Mouse (Mus musculus) kidney, adult 2 months (tissue): ENCODE measurements around the gene Usp6nl. TPM values are rescaled to one million over a fixed set of nuclear protein-coding genes. Genes with fewer than 3 reads are reported as not detected.

Experiments
- DNase-seq: peaks from one replicate; pipeline ENCODE4 v3.0.0; 2021
- H3K27ac ChIP-seq: fragments of 200-500 bp; 2 replicates; pipeline ENCODE4 v1.5.1; 2012; ENCODE audit warnings: low read depth, low read length, control low read depth, inconsistent platforms; ENCODE audit not compliant: insufficient read depth
- H3K27me3 ChIP-seq: fragments of 200-500 bp; replicated peaks from 2 replicates; pipeline ENCODE4 v1.6.1; 2012; ENCODE audit warnings: mild to moderate bottlenecking, moderate library complexity, low read length, inconsistent platforms; ENCODE audit not compliant: control insufficient read depth, insufficient read depth
- H3K36me3 ChIP-seq: fragments of 200-500 bp; 2 replicates; pipeline ENCODE4 v1.6.1; 2012; ENCODE audit warnings: mild to moderate bottlenecking, moderate library complexity, low read length, inconsistent platforms; ENCODE audit not compliant: control insufficient read depth, insufficient read depth
- H3K4me1 ChIP-seq: fragments of 200-500 bp; 2 replicates; pipeline ENCODE4 v1.6.1; 2011; ENCODE audit warnings: low read length; ENCODE audit not compliant: control insufficient read depth, insufficient read depth
- H3K4me3 ChIP-seq: fragments of 200-500 bp; 2 replicates; pipeline ENCODE4 v1.5.1; 2011; ENCODE audit warnings: mild to moderate bottlenecking, low read depth, low read length, control low read depth; ENCODE audit not compliant: insufficient read depth
- CTCF ChIP-seq: fragments of 200-500 bp; conservative IDR thresholded peaks from 2 replicates; pipeline ENCODE4 v1.5.1; 2011; ENCODE audit warnings: low read depth, mild to moderate bottlenecking, control low read depth, low read length, moderate library complexity, mixed read lengths; ENCODE audit not compliant: insufficient read depth, insufficient read length
- POLR2A ChIP-seq: fragments of 200-500 bp; IDR thresholded peaks from one replicate; pipeline ENCODE4 v1.6.1; 2011; ENCODE audit warnings: low read depth, low read length, control low read depth
- WGBS: fragments of 180-500 bp; shearing (Covaris S2); methylation state at CpG from one replicate; pipeline ENCODE4 v1.1.7; 2018; 5-methylcytosine and 5-hydroxymethylcytosine counted together
- polyA plus RNA-seq: library from polyadenylated mRNA; depleted of rRNA; stranded (reverse); fragments of >200 nt; gene quantifications from 2 replicates; pipeline ENCODE4 v1.2.3, GENCODE M21; 2012

Usp6nl gene
- polyA plus RNA-seq, 1 experiment: 8.9 TPM

GRCm38 (mm10) chr2:6459282-6460047 lies 137.0 kb downstream of the Usp6nl start:
- Histone ChIP-seq H3K36me3 (no peaks in the 10 kb centered on the region), H3K27me3 (no peaks in the 10 kb centered on the region), H3K27ac (no peak overlapping the region), H3K4me1 (no peaks in the 10 kb centered on the region), H3K4me3 (no peak overlapping the region)
- DNase-seq: no peak
- WGBS: 51% methylated on average over 13 of the region's 13 CpGs
- no peak for TF ChIP-seq CTCF
- no peak for TF ChIP-seq POLR2A

- no peak overlapping the region for H3K4me3 ChIP-seq
- no peaks in the 10 kb centered on the region for H3K27me3 ChIP-seq
- no peak for DNase-seq
- H3K4me1 ChIP-seq: no peaks in the 10 kb centered on the region
- no peak overlapping the region for H3K27ac ChIP-seq
- no peaks in the 10 kb centered on the region for H3K36me3 ChIP-seq
- TF ChIP-seq CTCF: no peak
- TF ChIP-seq POLR2A: no peak
- 97% methylated on average over 3 of the region's 3 CpGs for WGBS
Measured at GRCm38 (mm10) chr2:6462306-6462705, 139.8 kb downstream of the Usp6nl start.

- H3K4me3 ChIP-seq: no peak overlapping the region
- peak; percentile 79 for DNase-seq
- no peaks in the 10 kb centered on the region for H3K36me3 ChIP-seq
- no peak for TF ChIP-seq CTCF
- TF ChIP-seq POLR2A: no peak
- no peaks in the 10 kb centered on the region for H3K4me1 ChIP-seq
- H3K27me3 ChIP-seq: no peaks in the 10 kb centered on the region
- WGBS: 32% methylated on average over 10 of the region's 10 CpGs
- peak overlapping the region; percentile 81; the same call in 1 of the 2 replicates for H3K27ac ChIP-seq
Measured at GRCm38 (mm10) chr2:6463772-6464661, 141.6 kb downstream of the Usp6nl start.

- no peak overlapping the region for H3K27ac ChIP-seq
- H3K27me3 ChIP-seq: no peaks in the 10 kb centered on the region
- WGBS: 54% methylated on average over 6 of the region's 6 CpGs
- no peaks in the 10 kb centered on the region for H3K36me3 ChIP-seq
- no peak for TF ChIP-seq POLR2A
- no peak for TF ChIP-seq CTCF
- no peak overlapping the region for H3K4me3 ChIP-seq
- no peak for DNase-seq
- H3K4me1 ChIP-seq: no peaks in the 10 kb centered on the region
Measured at GRCm38 (mm10) chr2:6466396-6466795, 143.9 kb downstream of the Usp6nl start.

GRCm38 (mm10) chr2:6467318-6467717 lies 144.9 kb downstream of the Usp6nl start:
- WGBS: 98% methylated on average over 3 of the region's 3 CpGs
- no peaks in the 10 kb centered on the region for H3K36me3 ChIP-seq
- TF ChIP-seq POLR2A (no peak), CTCF (no peak)

GRCm38 (mm10) chr2:6469164-6469563 lies 146.7 kb downstream of the Usp6nl start:
- Histone ChIP-seq H3K4me1 (no peaks in the 10 kb centered on the region), H3K36me3 (no peaks in the 10 kb centered on the region), H3K27ac (no peak overlapping the region), H3K27me3 (no peaks in the 10 kb centered on the region), H3K4me3 (no peak overlapping the region)
- peak; percentile 97 for TF ChIP-seq CTCF
- TF ChIP-seq POLR2A: no peak
- WGBS: 26% methylated on average over 9 of the region's 9 CpGs
- peak; percentile 79 for DNase-seq

More at GRCm38 (mm10) chr2:6467318-6467717, 144.9 kb downstream of the Usp6nl start:
- DNase-seq: no peak
- Histone ChIP-seq H3K27me3 (no peaks in the 10 kb centered on the region), H3K4me3 (no peak overlapping the region), H3K27ac (no peak overlapping the region), H3K4me1 (no peaks in the 10 kb centered on the region)

- no peaks in the 10 kb centered on the region for H3K27me3 ChIP-seq
- H3K4me3 ChIP-seq: no peak overlapping the region
- H3K4me1 ChIP-seq: no peaks in the 10 kb centered on the region
- DNase-seq: peak; percentile 34
- H3K36me3 ChIP-seq: no peaks in the 10 kb centered on the region
- 47% methylated on average over 4 of the region's 4 CpGs for WGBS
- no peak for TF ChIP-seq POLR2A
- no peak for TF ChIP-seq CTCF
- no peak overlapping the region for H3K27ac ChIP-seq
Measured at GRCm38 (mm10) chr2:6471110-6471611, 148.7 kb downstream of the Usp6nl start.
